Mouse (Mus musculus): Measurements from ENCODE around the gene Zbtb38.

Zbtb38 gene

DNA sequence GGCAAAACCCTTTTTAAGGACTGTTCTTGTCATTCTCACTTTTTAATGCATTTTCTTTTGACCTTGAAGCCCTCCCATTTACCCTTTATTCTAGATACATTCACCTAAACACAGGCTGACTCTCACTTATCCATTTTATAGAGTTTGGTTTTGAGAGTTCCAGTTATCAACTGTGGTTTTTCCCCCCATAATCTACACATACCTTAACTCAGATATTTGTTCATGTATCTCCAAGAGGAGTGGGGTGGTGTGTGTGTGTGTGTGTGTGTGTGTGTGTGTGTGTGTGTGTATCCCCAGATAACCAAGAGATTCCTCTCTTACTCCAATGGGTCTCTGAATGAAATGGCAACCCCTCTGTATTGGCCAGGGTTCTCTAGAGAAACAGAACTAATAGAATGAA lies 13.4 kb upstream of the Zbtb38 start:
- in situ Hi-C loops (cut with MboI; ENCODE audit: low pct_unique_long_range_greater_than_20kb in 1 of 2, low sequenced_read_pairs in 2 of 2, unreplicated experiment in 1 of 2), result no loop called here

DNA sequence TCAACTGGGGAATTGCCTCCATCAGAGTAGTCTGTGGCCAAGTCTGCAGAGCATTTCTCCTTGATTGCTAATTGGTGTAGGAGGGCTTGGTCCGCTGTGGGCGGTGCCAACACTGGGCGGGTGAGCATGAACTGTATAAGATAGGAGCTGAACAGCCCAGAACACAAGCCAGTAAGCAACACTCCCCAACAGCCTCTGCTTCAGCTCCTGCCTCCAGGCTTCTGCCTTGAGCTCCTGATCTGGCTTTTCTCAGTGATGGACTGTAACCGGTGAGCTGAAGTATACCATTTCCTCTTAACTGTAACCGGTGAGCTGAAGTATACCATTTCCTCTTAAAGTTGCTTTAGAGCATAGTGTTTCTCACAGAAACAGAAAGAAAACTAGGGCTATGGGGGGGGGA lies 12.8 kb upstream of the Zbtb38 start:
- in situ Hi-C loops (cut with MboI; ENCODE audit: low pct_unique_long_range_greater_than_20kb in 1 of 2, low sequenced_read_pairs in 2 of 2, unreplicated experiment in 1 of 2), result no loop called here

DNA sequence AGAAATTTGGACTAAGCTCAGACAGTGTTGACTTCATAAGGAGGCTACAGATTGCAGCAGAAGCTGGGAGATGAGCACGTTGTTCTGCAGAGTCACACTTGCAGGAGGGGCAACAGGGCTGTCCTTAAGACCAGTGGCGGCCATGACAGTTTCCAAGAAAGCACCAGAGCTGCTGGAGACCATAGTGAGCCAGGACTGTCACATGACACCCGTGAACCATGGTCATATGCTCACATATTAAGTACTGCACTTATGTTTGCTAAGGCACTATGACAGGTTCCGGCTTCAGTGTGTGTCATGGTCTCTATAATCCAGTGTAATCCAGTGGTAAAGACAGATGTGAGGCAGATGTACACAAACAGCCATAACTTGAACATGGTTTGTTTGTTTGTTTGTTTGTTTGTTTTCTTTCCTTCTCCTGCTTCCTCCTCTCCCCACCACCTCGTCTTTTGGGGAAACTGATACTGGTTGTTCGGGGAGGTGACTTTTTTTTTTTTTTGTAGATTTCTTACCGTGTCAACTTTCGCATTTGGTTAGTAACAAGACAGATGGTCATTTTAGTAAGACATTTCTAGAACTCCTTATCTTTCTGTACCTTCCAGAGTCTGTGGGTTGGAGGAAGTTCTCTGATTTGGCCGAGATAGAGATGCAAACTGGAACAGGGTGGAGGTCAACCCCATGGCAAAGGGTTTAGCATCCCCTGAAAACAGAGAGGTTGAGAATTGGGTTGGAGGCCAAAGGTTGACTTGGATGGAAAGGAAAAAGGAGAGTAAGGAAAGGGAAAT lies 11.4 kb upstream of the Zbtb38 start:
- in situ Hi-C loops (cut with MboI; ENCODE audit: low pct_unique_long_range_greater_than_20kb in 1 of 2, low sequenced_read_pairs in 2 of 2, unreplicated experiment in 1 of 2), result no loop called here

DNA sequence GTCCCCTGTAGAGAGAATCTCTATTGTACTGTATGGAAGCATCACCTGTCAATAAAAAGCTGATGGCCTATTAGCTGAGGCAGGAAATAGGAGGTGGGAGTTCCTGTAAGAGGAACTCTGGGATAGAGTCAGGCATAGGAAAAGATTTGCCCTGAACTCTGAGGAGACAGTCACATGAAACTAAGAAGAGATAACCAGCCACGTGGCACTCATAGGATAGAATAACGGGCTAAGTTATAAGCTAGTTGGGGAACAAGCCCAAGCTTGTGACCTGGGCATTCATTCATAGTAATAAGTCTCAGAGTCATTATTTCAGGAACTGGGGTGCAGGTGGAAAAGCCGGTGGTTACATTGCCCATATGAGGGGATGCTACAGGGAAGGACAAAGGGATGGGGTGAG lies 10.4 kb upstream of the Zbtb38 start:
- in situ Hi-C loops (cut with MboI; ENCODE audit: low pct_unique_long_range_greater_than_20kb in 1 of 2, low sequenced_read_pairs in 2 of 2, unreplicated experiment in 1 of 2), result no loop called here

DNA sequence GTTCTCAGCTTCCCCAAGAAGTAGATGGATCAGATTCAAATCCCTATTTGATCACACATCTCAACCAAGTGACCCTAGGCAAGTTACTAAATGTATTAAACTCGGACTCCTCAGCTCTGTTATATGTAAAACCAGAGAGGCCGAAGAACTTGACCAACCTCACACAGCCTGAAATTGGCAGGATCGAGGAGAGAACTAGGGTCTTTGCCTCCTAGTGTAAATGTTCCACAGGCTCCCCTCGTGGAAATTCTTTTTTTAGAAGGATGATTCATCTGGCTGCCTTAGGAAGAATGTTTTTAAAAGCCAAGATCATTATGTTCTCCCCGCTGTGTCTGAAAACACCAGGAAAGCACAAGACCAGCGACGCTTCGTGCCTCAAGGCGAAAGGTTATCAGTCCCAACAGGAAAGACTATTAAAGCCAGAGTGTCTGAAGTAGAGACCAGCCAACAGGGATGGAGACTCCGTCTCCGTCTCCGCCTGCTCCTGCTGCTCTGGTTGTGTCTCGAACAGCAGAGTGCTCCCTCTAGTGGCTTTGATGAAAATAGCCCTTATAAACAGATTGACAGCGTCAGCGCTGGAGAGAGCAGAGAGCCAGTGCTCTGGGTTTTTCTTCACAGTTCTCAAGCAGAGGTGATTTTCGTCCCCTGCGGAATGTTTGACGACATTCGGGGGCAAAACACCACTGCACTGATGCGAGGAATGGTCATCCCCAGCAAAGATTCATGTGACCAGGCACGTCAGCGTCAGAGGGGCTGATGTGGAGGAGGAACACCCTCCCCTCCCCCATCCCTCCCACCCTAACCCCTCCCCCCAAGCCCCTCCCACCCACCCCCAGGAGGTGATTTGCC lies 6.3 kb upstream of the Zbtb38 start:
- in situ Hi-C loops (cut with MboI; ENCODE audit: low pct_unique_long_range_greater_than_20kb in 1 of 2, low sequenced_read_pairs in 2 of 2, unreplicated experiment in 1 of 2), result loop anchor here in 1 of 2 experiments (5.0 kb wide), 1 partner anchor 52 kb away; no protein-coding TSS in a partner anchor

DNA sequence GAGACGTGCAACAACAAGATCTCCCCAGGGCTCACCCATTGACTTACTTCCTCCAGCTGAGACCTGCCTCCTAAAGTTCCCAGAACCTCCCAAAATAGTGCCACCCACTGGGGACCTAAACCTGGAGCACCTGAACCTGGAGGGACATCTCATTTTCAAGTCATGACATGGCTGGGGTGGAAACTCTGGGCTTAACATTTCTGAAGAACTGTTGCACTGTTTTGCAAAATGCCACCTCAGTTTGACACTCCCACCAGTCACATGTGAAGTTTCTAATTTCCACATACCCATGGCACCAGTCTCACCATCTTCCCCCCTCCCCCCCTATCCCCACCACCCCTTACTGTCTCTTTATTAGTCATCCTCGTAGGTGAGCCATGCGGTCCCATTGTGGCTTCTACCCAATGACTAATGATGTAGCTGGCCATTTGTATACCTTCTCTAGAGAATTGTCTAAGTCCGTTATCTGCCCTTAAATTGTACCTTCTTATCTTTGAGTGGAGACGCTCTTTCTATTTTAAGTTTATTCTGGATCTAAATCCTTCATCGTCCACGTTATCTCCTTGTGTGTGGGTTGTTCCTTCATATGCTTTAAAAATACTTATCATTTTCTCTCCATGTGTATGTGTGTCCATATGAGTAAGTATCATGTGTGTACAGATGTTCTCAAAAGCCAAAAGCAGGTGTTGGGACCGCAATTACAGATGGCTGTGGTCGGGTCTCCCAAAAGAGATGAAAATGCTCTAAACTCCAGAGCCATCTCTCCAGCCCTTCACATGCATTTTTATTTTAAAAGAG lies 4.2 kb upstream of the Zbtb38 start:
- in situ Hi-C loops (cut with MboI; ENCODE audit: low pct_unique_long_range_greater_than_20kb in 1 of 2, low sequenced_read_pairs in 2 of 2, unreplicated experiment in 1 of 2), result loop anchor here in 1 of 2 experiments (5.0 kb wide), 1 partner anchor 50 kb away; no protein-coding TSS in a partner anchor

DNA sequence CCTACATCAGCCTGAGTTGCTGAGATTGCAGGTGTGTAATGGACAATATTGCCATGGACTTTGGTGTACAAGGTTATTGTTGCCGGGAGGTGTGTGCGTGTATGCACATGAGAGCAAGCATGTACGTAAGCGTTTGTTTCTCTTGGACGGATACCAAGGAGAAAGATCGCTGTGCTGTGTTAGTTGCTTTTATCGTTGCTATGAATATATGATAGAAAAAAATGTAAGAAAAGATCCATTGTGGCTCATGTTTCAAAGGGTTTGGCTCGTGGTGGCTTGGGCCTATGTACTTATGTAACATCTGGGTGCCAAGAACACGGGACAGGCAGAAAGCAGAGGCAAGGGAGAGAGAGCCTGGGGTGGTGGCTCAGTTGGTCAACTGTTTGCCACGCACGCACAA lies 3.1 kb upstream of the Zbtb38 start:
- in situ Hi-C loops (cut with MboI; ENCODE audit: low pct_unique_long_range_greater_than_20kb in 1 of 2, low sequenced_read_pairs in 2 of 2, unreplicated experiment in 1 of 2), result loop anchor here in 1 of 2 experiments (5.0 kb wide), 1 partner anchor 48 kb away; no protein-coding TSS in a partner anchor

DNA sequence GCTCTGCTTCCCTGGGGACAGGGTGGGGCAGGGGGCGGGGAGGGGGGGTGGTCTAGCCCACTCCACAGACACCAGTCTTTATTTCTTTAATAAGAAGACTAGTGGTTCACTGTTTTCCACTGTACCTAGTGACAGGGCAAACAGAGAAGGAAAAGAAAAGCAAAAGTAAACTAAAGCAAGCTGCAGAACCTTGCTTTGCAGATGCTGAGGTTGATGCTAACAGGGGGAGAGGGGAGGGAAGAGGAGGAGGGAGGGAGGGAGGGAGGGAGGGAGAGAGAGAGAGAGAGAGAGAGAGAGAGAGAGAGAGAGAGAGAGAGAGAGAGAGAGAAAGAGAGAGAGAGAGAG lies 2.0 kb upstream of the Zbtb38 start:
- in situ Hi-C loops (cut with MboI; ENCODE audit: low pct_unique_long_range_greater_than_20kb in 1 of 2, low sequenced_read_pairs in 2 of 2, unreplicated experiment in 1 of 2), result no loop called here

DNA sequence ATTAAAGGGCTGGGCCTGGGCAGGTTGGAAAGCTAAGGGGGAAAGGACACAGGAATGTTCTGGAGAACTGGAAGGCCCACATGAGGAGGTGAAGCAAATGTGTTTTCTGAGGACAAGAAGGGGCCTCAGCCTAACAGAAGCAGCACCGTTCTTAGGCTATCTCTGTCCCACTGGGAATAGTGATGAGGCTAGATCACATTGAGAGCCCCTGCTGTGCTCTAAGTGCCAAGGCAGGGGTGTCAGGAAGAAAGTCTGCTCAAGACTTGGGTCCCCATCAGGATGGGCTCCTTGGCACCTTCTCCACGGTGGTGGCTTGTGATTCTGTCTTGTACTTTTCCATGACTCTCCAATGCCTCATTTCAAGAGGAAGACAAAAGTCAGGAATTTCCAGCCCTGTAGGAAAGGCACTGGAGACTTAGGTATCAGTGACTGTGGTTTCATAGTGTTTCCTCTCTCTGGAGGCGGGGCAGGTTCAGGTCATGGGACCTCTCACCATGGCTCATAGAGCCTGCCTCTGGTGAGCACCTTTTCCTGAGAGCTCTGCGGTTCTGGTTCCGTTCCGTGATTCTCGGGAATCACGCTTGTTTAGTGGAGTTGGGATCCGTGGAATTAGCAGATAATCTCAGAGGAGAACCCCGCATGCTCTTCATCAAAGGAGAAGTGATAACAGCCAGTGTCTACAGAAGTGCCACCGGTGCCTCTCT lies 1.4 kb upstream of the Zbtb38 start:
- in situ Hi-C loops (cut with MboI; ENCODE audit: low pct_unique_long_range_greater_than_20kb in 1 of 2, low sequenced_read_pairs in 2 of 2, unreplicated experiment in 1 of 2), result no loop called here

DNA sequence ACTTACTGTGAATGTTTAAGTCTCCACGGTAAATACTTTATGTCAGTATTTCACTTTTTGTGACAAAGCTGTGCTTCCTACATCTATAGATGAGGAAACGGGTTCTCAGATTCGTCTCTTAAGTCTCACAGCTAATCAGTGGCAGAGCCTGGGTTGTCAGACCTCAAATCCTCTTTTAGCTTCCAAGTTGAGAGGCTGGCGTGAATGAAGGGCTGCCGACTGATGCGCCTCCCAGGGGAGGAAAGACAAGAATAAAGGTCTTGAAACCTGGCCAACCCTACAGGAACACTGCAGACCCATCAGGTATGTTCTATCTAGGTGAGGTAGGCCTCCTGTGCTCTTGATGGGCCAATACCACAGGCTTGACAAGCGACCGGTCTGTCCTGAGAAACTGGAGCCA lies 761 bp upstream of the Zbtb38 start:
- in situ Hi-C loops (cut with MboI; ENCODE audit: low pct_unique_long_range_greater_than_20kb in 1 of 2, low sequenced_read_pairs in 2 of 2, unreplicated experiment in 1 of 2), result no loop called here

DNA sequence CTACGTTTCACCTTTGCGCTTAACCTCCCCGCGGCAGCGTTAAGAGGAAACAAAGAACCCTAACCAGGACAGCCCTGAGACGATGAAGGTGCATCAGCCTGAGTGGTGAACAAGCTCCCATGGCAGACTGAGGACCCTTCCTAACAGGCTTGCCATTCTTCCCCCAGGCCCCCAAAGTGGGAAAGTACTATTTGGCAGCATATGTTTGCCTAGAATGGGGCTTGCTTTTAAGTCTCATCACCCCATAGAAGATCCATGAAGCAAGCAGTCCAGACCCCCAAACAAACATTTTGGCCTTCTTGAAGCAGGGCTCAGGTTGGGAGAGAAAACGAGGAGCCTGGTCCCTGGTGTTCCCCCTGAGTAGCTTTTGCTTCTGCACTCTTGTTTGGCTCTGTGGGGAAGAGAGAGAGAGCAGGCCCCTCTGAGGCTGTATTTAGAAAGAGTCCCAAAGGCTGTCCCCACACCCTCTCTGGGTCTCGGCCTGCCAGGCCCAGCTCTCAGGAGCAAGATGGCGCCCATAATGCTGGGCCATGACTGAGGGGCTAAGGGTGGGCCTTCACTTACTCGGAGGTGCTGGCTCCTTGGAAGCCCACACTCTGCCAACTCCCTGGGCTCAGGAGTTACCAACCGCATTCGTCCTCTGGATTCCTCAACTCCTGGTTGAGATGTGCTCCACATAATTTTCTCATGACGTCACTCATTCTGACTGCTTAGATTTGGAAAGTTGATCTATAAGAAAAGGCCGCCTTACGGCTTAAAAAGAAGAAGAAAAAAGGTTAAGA lies 619 bp downstream of the Zbtb38 start:
- in situ Hi-C loops (cut with MboI; ENCODE audit: low pct_unique_long_range_greater_than_20kb in 1 of 2, low sequenced_read_pairs in 2 of 2, unreplicated experiment in 1 of 2), result no loop called here

DNA sequence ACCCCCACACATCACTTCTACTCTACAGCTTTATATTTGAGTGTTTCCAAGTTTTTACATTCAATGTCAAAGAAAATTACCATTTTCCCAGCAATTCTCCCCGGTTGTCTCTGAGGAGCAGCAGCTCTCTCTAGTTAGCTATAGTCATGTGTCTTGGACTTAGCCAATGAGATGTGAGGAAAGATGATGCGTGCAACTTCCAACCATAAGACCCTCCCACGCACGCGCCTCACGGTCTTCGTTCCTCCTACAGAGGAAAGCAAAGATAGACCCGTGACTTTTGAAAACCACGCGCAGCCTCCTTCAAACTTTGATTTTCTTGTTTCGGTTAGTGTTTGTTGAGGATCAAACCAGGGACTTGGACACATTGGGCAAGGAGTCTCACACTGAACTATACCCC lies 2.0 kb downstream of the Zbtb38 start:
- in situ Hi-C loops (cut with MboI; ENCODE audit: low pct_unique_long_range_greater_than_20kb in 1 of 2, low sequenced_read_pairs in 2 of 2, unreplicated experiment in 1 of 2), result no loop called here

DNA sequence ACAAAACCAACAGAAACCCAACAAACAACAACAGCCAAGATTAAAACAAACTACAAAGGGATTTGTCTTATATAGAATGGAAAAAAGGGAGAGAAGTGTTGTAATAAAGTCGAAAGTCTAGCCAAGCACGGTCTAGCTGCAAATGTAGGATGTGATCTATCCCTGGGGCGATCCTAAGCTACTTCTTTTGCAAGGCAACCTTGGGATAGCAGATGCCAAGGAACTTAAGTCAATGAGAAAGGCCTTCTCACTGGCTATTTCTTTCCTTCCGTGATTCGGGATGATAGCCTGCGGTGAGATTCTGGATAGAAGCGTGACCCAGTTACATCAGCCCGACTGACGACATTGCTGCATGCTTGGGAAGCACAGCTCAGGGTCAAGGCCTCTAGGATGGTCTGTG lies 6.1 kb downstream of the Zbtb38 start:
- in situ Hi-C loops (cut with MboI; ENCODE audit: low pct_unique_long_range_greater_than_20kb in 1 of 2, low sequenced_read_pairs in 2 of 2, unreplicated experiment in 1 of 2), result no loop called here

DNA sequence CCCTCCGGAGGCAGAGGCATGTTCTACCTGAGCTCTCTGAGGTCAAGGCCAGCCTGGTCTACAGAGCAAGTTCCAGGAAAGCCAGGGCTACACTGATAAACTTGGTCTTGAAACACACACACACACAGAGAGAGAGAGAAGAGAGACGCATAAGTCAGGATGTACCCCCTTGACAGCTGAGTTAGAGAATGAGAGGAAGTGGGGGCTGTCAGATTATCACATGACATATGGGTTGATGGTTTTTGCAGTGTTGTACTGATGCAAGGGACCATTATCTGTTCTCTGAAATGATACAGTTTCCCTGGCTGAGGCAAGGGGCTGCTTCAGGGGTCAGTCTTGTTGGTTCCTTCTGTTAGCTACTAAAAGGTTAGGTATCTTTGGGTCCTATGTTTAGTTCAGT lies 7.7 kb downstream of the Zbtb38 start:
- in situ Hi-C loops (cut with MboI; ENCODE audit: low pct_unique_long_range_greater_than_20kb in 1 of 2, low sequenced_read_pairs in 2 of 2, unreplicated experiment in 1 of 2), result no loop called here

DNA sequence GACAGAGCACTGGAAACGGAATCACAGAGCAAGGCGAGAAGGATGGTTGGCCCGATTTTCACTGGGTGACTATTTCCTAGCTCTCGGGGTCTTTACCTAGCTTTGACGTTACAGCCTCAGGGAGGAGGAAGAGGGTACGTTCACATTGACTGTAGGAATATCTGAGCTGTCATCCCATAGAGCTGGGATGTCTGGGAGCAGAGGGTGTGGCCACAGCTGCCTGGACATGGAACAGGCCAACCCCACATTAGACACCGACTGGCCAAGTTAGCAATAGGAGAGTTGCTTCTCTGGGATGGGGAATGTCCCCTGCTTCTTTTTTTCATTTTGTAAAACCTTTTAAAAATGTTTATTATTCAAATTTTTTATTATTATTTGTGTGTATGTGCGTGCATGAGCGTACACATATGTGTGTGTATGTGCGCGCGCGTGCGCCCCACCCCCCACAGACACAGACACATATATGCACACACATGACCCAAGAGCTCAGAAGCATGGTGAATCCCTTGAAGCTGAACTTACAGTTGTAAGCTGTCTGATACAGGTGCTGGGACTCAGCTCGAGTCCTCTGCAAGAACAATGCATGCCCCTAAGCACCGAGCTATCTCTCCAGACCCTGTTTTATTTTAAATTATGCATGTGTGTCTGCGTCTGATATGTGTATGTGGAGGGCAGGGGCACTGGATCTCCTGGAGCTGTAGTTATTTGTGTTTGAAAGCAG lies 11.1 kb downstream of the Zbtb38 start:
- in situ Hi-C loops (cut with MboI; ENCODE audit: low pct_unique_long_range_greater_than_20kb in 1 of 2, low sequenced_read_pairs in 2 of 2, unreplicated experiment in 1 of 2), result no loop called here

DNA sequence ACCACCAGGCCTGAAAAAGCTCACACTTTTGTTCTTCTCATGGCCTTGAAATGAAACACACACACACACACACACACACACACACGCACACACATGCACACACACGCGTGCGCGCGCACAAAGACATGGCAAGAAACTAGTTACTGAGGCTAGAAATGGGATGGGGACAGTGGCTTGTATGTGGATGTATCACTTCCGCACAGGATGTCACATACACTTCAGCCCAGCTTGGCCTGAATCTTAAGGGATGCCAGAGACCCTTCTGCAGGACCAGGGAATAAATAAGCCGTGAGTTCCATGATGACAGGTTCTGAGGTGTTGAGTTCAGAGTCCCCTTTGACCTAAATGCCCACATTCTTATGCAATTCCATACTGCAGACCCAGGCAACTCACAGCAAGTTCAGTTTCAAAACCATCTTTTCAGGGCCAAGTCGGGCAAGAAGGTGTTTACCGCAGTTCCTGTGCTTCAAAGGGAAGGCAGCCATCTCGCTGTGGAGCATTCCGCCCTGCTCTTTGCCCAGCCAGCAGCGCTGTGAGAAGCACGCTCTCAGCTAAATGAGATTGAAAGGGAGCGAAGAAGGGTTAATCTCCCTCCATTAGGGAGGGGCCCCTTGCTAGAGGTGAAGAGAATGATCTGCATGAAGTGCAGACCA lies 11.8 kb downstream of the Zbtb38 start:
- in situ Hi-C loops (cut with MboI; ENCODE audit: low pct_unique_long_range_greater_than_20kb in 1 of 2, low sequenced_read_pairs in 2 of 2, unreplicated experiment in 1 of 2), result no loop called here
